15 mouse cellular contexts compared by ENCODE assay signal in the genomic region with DNA sequence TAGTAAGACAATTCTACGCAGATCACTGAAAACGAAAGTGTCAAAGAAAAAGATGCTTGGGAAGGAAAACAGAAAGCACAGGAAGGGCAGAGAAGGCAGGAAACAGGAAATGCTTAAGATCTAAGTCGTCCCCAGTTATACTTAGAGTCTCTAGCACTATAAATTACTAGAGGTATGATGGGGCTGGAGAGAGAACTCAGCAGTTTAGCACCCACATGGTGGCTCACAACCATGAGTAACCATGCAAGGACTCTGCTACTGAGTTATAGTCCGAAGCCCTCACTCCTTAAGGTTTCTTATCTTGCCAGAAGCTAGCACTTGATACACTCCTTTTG. TPM values are rescaled to one million over a fixed set of nuclear protein-coding genes. Genes with fewer than 3 reads are reported as not detected.
DNase-seq lines count a peak whose midpoint lies in the region; ATAC-seq and TF ChIP-seq lines count a peak whose summit lies in the region.
"Had no signal": no experiment of that assay in that cellular context is flagged by ENCODE, and none has a peak within 500 bp of the region (broad histone marks: within the 10 kb centered on the region; RNA-seq: fewer than 3 reads in every experiment).

No protein-coding gene starts in this region.

- H3K4me3 ChIP-seq in liver, adult 2 months (ENCODE audit: insufficient read depth, low read depth, low read length), result no peak overlapping the region
- H3K4me3 ChIP-seq in liver, postnatal 0 days (ENCODE audit: low read depth, low read length), result no peak overlapping the region
- no peak overlapping the region for H3K4me3 ChIP-seq in forebrain, embryonic 12.5 days (replicated peaks)
- H3K4me3 ChIP-seq: heart, embryonic 12.5 days; neural tube, embryonic 13.5 days had no signal

- H3K9me3 ChIP-seq in liver, postnatal 0 days (ENCODE audit: low read length), result no peaks in the 10 kb centered on the region
- no peaks in the 10 kb centered on the region for H3K9me3 ChIP-seq in forebrain, embryonic 12.5 days
- H3K9me3 ChIP-seq: heart, embryonic 12.5 days; neural tube, embryonic 13.5 days had no signal

- H3K36me3 ChIP-seq in liver, adult 2 months (ENCODE audit: control insufficient read depth, insufficient read depth, low read length), result peaks cover 26% of the 10 kb centered on the region
- H3K36me3 ChIP-seq in liver, postnatal 0 days (replicated peaks; ENCODE audit: insufficient read depth, low read length), result peaks cover 43% of the 10 kb centered on the region
- peaks cover 47% of the 10 kb centered on the region for H3K36me3 ChIP-seq in forebrain, embryonic 12.5 days (replicated peaks)

- ATAC-seq in liver, postnatal 0 days, result no peak
- no peak for ATAC-seq in forebrain, embryonic 12.5 days (ENCODE audit: low FRiP score)
- ATAC-seq: hindbrain, embryonic 16.5 days had no signal

- peaks cover 9% of the 10 kb centered on the region for H3K4me1 ChIP-seq in liver, adult 2 months (ENCODE audit: control insufficient read depth, insufficient read depth, low read length)
- H3K4me1 ChIP-seq in liver, postnatal 0 days (ENCODE audit: insufficient read depth), result peaks cover 28% of the 10 kb centered on the region
- peaks cover 48% of the 10 kb centered on the region for H3K4me1 ChIP-seq in forebrain, embryonic 12.5 days

- no peak for DNase-seq in liver, adult 2 months (ENCODE audit: extremely low read depth, low read depth, low spot score)
- no peak for DNase-seq in liver
- DNase-seq in CD4-positive, CD25-positive, alpha-beta regulatory T cell, adult 2 months (ENCODE audit: low read depth, low spot score), result peak; percentile 62
- peak; percentile 46 for DNase-seq in T-cell, adult 2 months (ENCODE audit: low spot score)
- DNase-seq in liver, postnatal 0 days, result no peak
- DNase-seq in Muller cell, postnatal 12 days (ENCODE audit: inconsistent ontology term), result no peak
- DNase-seq: cerebellum, adult 18-20 months; kidney, adult 2 months; layer of hippocampus, postnatal 36 days; lung, adult 18-20 months had no signal

- no peak overlapping the region for H3K9ac ChIP-seq in liver, adult 2 months (ENCODE audit: low read depth, low read length)
- H3K9ac ChIP-seq in liver, postnatal 0 days (replicated peaks), result no peak overlapping the region
- H3K9ac ChIP-seq in forebrain, embryonic 12.5 days, result no peak overlapping the region
- H3K9ac ChIP-seq: heart, embryonic 12.5 days; neural tube, embryonic 13.5 days had no signal

- TF ChIP-seq CTCF in liver, adult 2 months (IDR thresholded peaks at IDR 0.05; ENCODE audit: low read depth, low read length), result no peak
- TF ChIP-seq CTCF in liver, postnatal 0 days (IDR thresholded peaks at IDR 0.05; ENCODE audit: low read depth), result no peak

- no peak for TF ChIP-seq EP300 in liver, postnatal 0 days (IDR thresholded peaks at IDR 0.05; ENCODE audit: low read depth)

- H3K4me2 ChIP-seq in liver, postnatal 0 days (ENCODE audit: low read depth, low read length), result no peak overlapping the region
- no peak overlapping the region for H3K4me2 ChIP-seq in forebrain, embryonic 12.5 days
- H3K4me2 ChIP-seq: heart, embryonic 12.5 days; neural tube, embryonic 13.5 days had no signal

- no peak for TF ChIP-seq POLR2A in liver, adult 2 months (IDR thresholded peaks at IDR 0.05; ENCODE audit: extremely low read depth, insufficient read depth, low read length)

- 66% methylated on average over 4 of the region's 4 CpGs for WGBS in liver, adult 2 months
- WGBS in liver, postnatal 0 days (ENCODE audit: insufficient replicate concordance), result 50% methylated on average over 4 of the region's 4 CpGs
- WGBS in forebrain, embryonic 12.5 days, result 83% methylated on average over 4 of the region's 4 CpGs

- peaks cover 8% of the 10 kb centered on the region; the same call in 1 of the 2 replicates for H3K79me2 ChIP-seq in liver, adult 2 months (ENCODE audit: control insufficient read depth, insufficient read depth, low read length)

- no peaks in the 10 kb centered on the region for H3K27me3 ChIP-seq in liver, adult 2 months (ENCODE audit: control insufficient read depth, insufficient read depth, low read length)
- no peaks in the 10 kb centered on the region for H3K27me3 ChIP-seq in liver, postnatal 0 days (ENCODE audit: insufficient read depth, low read length)
- H3K27me3 ChIP-seq in forebrain, embryonic 12.5 days, result no peaks in the 10 kb centered on the region
- H3K27me3 ChIP-seq: heart, embryonic 12.5 days; neural tube, embryonic 13.5 days had no signal

- peak overlapping the region; percentile 48; the same call in 1 of the 2 replicates for H3K27ac ChIP-seq in liver, adult 2 months (replicated peaks; ENCODE audit: insufficient read depth, low read depth, low read length)
- peak overlapping the region; percentile 39; the same call in 1 of the 2 replicates for H3K27ac ChIP-seq in liver, postnatal 0 days (ENCODE audit: low read depth)
- H3K27ac ChIP-seq in forebrain, embryonic 12.5 days, result no peak overlapping the region
- H3K27ac ChIP-seq: neural tube, embryonic 13.5 days had no signal

RNA-seq across cellular contexts. Expression of gene Ppp4c, which starts 1.9 kb away (rescaled TPM):
- total RNA-seq in liver, adult 2 months (2014; rRNA removed), result 45.8 and 52.8 TPM in 2 replicates
- polyA plus RNA-seq in liver, adult 2 months (2012; rRNA removed), result 81.2 and 97.2 TPM in 2 replicates
- 69.9 and 72.1 TPM in 2 replicates for polyA plus RNA-seq in liver, postnatal 0 days (2015; fragmentation: Nextera tagmentation; extraction: Ambion mirVana)
- 310 and 320 TPM in 2 replicates for polyA plus RNA-seq in forebrain, embryonic 12.5 days (2016; fragmentation: Nextera tagmentation; extraction: Ambion mirVana)

RNA-seq across cellular contexts. Expression of gene Fam57b, which starts 3.2 kb away (rescaled TPM):
- not detected in 2 replicates for total RNA-seq in liver, adult 2 months (2014; rRNA removed)
- polyA plus RNA-seq in liver, adult 2 months (2012; rRNA removed), result 0.06 and 0.44 TPM in 2 replicates
- polyA plus RNA-seq in liver, postnatal 0 days (2015; fragmentation: Nextera tagmentation; extraction: Ambion mirVana), result 0.06 and 0.09 TPM in 2 replicates
- 16.2 and 17.6 TPM in 2 replicates for polyA plus RNA-seq in forebrain, embryonic 12.5 days (2016; fragmentation: Nextera tagmentation; extraction: Ambion mirVana)

RNA-seq across cellular contexts. Expression of gene Tbx6, which starts 13.0 kb away (rescaled TPM):
- 0.13 and 0.18 TPM in 2 replicates for total RNA-seq in liver, adult 2 months (2014; rRNA removed)
- polyA plus RNA-seq in liver, adult 2 months (2012; rRNA removed), result 0.71 and 1.1 TPM in 2 replicates
- 0.14 and 0.29 TPM in 2 replicates for polyA plus RNA-seq in liver, postnatal 0 days (2015; fragmentation: Nextera tagmentation; extraction: Ambion mirVana)
- polyA plus RNA-seq in forebrain, embryonic 12.5 days (2016; fragmentation: Nextera tagmentation; extraction: Ambion mirVana), result 0.33 and 0.56 TPM in 2 replicates

RNA-seq across cellular contexts. Expression of gene Ypel3, which starts 17.5 kb away (rescaled TPM):
- total RNA-seq in liver, adult 2 months (2014; rRNA removed), result 26.4 and 35.2 TPM in 2 replicates
- polyA plus RNA-seq in liver, adult 2 months (2012; rRNA removed), result 119 and 144 TPM in 2 replicates
- polyA plus RNA-seq in liver, postnatal 0 days (2015; fragmentation: Nextera tagmentation; extraction: Ambion mirVana), result 65.0 and 74.7 TPM in 2 replicates
- polyA plus RNA-seq in forebrain, embryonic 12.5 days (2016; fragmentation: Nextera tagmentation; extraction: Ambion mirVana), result 91.8 and 92.7 TPM in 2 replicates

RNA-seq across cellular contexts. Expression of gene Gdpd3, which starts 28.1 kb away (rescaled TPM):
- 0.46 and 2.3 TPM in 2 replicates for total RNA-seq in liver, adult 2 months (2014; rRNA removed)
- polyA plus RNA-seq in liver, adult 2 months (2012; rRNA removed), result 8.0 and 9.0 TPM in 2 replicates
- 0.77 and 1.6 TPM in 2 replicates for polyA plus RNA-seq in liver, postnatal 0 days (2015; fragmentation: Nextera tagmentation; extraction: Ambion mirVana)
- polyA plus RNA-seq in forebrain, embryonic 12.5 days (2016; fragmentation: Nextera tagmentation; extraction: Ambion mirVana), result 1.4 and 1.5 TPM in 2 replicates
- total RNA-seq: midbrain, postnatal 0 days had no signal

Comparison
In these comparisons a context has a peak if more than half of its experiments do, and no peak if none do; other contexts are left out.
1. DNase-seq: peak in CD4-positive, CD25-positive, alpha-beta regulatory T cell, adult 2 months (single experiment) and T-cell, adult 2 months (single experiment); none in liver, adult 2 months (single experiment), liver (single experiment), liver, postnatal 0 days (single experiment) and Muller cell, postnatal 12 days (single experiment).
2. RNA of gene Fam57b, which starts 3.2 kb away (polyA plus RNA-seq): 16.2 to 17.6 TPM in forebrain, embryonic 12.5 days; 0.06 to 0.44 TPM in liver, adult 2 months and 0.06 to 0.09 TPM in liver, postnatal 0 days; every median in the first group is over 10 times any median in the second.